Mouse (Mus musculus): ENCODE data around the gene Astl. TPM values are rescaled to one million over a fixed set of nuclear protein-coding genes. Genes with fewer than 3 reads are reported as not detected.
A peak's percentile ranks its signal among the peaks of the same experiment; 100 is the strongest.

The Astl gene
- polyA plus RNA-seq, 1 experiment from 2014 or later = 0.03 TPM

GRCm38 (mm10) chr2:127367126-127367820 lies 28.8 kb downstream of the Astl start:
- Histone ChIP-seq H3K4me3 (replicated peaks) (peak overlapping the region; percentile 78), H3K27ac (replicated peaks) (peak overlapping the region; percentile 93), H3K27me3 (peaks cover 54% of the 10 kb centered on the region), H3K4me2 (peak overlapping the region; percentile 96), H3K9ac (peak overlapping the region; percentile 78), H3K36me3 (replicated peaks) (peaks cover 18% of the 10 kb centered on the region; the same call in 1 of the 2 replicates), H3K9me3 (replicated peaks) (no peaks in the 10 kb centered on the region), H3K4me1 (replicated peaks) (peaks cover 97% of the 10 kb centered on the region)
- 68% methylated on average over 10 of the region's 10 CpGs for WGBS (ENCODE audit: insufficient replicate concordance)
- ATAC-seq (ENCODE audit: insufficient read depth) = no peak

DNA sequence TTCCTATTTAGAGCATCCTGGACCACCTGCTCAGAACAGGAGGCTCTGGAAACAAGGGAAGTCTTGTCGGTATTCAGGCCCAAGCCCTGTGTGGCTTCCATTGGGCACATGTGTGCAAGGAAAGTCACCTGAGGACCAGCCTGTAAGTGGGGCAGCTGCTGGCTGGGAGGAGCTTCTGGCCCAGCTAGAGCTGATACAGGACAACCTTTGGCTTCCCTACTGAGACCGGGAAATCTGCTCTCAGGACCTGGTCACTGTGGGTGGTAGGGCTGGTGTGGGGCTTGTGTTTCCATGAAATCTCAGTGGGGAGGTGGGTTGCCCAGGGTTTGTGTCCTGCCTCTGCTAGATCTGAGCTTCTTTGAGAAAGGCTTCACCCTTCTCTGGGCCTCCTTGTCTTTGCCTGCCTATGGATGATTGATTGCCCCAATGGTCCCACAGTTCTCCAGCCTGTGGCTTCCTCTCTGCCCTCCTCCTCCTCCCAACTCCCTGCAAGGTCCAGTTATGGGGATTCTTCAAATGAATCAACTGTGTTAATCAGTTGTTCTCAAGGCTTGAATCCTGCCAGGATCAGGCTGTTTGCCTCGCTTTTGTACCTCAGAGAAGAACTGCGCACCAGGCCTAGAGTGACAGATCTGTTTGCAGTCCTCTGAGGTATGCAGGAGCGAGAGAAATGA lies 31.4 kb downstream of the Astl start:
- Histone ChIP-seq H3K27ac (replicated peaks) (peak overlapping the region; percentile 93), H3K4me1 (replicated peaks) (peaks cover 99% of the 10 kb centered on the region), H3K4me2 (peak overlapping the region; percentile 96), H3K36me3 (replicated peaks) (peaks cover 18% of the 10 kb centered on the region; the same call in 1 of the 2 replicates), H3K27me3 (peaks cover 29% of the 10 kb centered on the region), H3K9ac (peak overlapping the region; percentile 74), H3K9me3 (replicated peaks) (no peaks in the 10 kb centered on the region), H3K4me3 (replicated peaks) (peak overlapping the region; percentile 78)
- WGBS (ENCODE audit: insufficient replicate concordance) = 54% methylated on average over 5 of the region's 5 CpGs
- no peak for ATAC-seq (ENCODE audit: insufficient read depth)

DNA sequence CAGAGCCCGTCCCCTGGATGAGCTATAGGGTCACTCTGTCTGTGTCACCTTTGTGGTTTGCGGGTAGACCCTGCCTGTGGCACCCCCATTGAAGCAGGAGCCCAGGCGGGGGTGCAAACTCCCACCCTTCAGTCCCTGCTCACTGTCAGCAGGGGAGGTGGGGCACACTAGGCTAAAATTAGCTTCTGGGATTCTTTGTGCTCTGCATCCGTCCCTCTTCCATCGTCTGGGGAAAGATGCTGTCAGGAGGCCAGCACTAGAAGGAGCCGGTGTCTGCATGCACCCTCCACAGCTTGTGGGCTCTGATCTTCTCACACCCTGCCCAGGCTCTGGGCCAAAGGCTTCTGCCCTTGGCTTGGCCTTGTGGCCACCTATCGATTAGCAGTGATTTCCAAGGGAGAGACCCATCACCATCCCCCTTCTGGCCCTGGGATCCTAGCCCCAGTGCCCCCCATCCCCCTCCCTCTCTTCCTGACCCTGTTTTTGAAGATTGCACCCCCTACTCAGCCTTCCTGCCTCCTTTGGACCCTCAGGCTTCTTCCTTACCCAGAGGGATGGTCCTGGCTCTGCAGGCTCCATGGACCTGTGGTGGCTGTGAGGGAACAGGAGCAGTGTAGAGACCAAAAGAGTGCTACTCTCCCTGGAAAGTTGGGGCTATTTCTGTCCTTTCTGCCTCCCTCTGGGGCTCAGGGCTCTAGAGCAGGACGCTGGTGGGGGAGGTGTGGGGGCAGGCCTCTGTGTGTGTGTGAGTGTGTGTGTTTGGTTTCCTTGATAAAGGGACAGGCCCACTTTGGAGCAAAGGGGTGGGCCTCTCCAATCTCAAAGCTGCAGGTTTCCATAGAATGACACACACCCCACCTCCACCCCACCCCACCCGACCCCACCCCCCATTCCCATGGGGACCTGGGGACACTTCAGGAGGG lies 32.4 kb downstream of the Astl start:
- whole genome bisulfite sequencing (ENCODE audit: insufficient replicate concordance) = 22% methylated on average over 9 of the region's 9 CpGs
- Histone ChIP-seq H3K36me3 (replicated peaks) (peaks cover 18% of the 10 kb centered on the region; the same call in 1 of the 2 replicates), H3K9me3 (replicated peaks) (no peaks in the 10 kb centered on the region), H3K4me2 (peak overlapping the region; percentile 96), H3K4me1 (replicated peaks) (peaks cover 99% of the 10 kb centered on the region), H3K27me3 (peaks cover 20% of the 10 kb centered on the region), H3K27ac (replicated peaks) (peak overlapping the region; percentile 93), H3K4me3 (replicated peaks) (peak overlapping the region; percentile 78), H3K9ac (peak overlapping the region; percentile 74)
- peak; percentile 91 for ATAC-seq (ENCODE audit: insufficient read depth)

DNA sequence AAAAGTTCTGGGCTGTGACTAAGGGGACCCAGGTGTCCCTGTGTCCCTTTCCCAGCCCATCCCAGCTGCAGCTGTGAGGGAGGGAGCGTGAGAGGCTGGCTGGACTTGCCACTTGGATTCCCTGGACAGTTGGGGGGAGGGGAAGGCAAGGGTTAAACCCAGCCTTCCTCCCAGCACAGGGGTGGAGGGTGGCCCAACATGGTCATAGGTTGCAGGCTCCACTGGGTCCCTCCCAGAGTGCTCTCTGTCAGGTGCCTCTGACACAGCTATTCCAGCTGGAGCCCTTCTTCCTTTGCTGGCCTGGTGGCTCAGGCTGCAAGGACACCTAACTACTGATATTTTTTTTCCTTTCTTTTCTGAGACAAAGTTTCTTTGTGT lies 33.0 kb downstream of the Astl start:
- Histone ChIP-seq H3K36me3 (replicated peaks) (peaks cover 18% of the 10 kb centered on the region; the same call in 1 of the 2 replicates), H3K9ac (peak overlapping the region; percentile 74), H3K4me2 (peak overlapping the region; percentile 96), H3K27me3 (peaks cover 13% of the 10 kb centered on the region), H3K4me1 (replicated peaks) (peaks cover 100% of the 10 kb centered on the region), H3K4me3 (replicated peaks) (peak overlapping the region; percentile 78), H3K27ac (replicated peaks) (peak overlapping the region; percentile 93), H3K9me3 (replicated peaks) (no peaks in the 10 kb centered on the region)
- ATAC-seq (ENCODE audit: insufficient read depth) = peak; percentile 78
- 29% methylated on average over 1 of the region's 1 CpGs for WGBS (ENCODE audit: insufficient replicate concordance)

GRCm38 (mm10) chr2:127372082-127372481 lies 33.6 kb downstream of the Astl start:
- Histone ChIP-seq H3K27me3 (peaks cover 9% of the 10 kb centered on the region), H3K9ac (peak overlapping the region; percentile 74), H3K27ac (replicated peaks) (peak overlapping the region; percentile 93), H3K9me3 (replicated peaks) (no peaks in the 10 kb centered on the region), H3K4me3 (replicated peaks) (no peak overlapping the region), H3K36me3 (replicated peaks) (peaks cover 18% of the 10 kb centered on the region; the same call in 1 of the 2 replicates), H3K4me1 (replicated peaks) (peaks cover 100% of the 10 kb centered on the region), H3K4me2 (peak overlapping the region; percentile 96)
- ATAC-seq (ENCODE audit: insufficient read depth) = no peak
- WGBS (ENCODE audit: insufficient replicate concordance) = 58% methylated on average over 2 of the region's 2 CpGs

GRCm38 (mm10) chr2:127374131-127374530 lies 35.7 kb downstream of the Astl start:
- Histone ChIP-seq H3K4me3 (replicated peaks) (peak overlapping the region; percentile 46), H3K27ac (replicated peaks) (peak overlapping the region; percentile 93), H3K27me3 (no peaks in the 10 kb centered on the region), H3K9me3 (replicated peaks) (no peaks in the 10 kb centered on the region), H3K36me3 (replicated peaks) (0 out of 2 replicates have a peak, but pooled peaks cover 1% of the 10 kb centered on the region), H3K9ac (peak overlapping the region; percentile 57), H3K4me1 (replicated peaks) (peaks cover 100% of the 10 kb centered on the region), H3K4me2 (peak overlapping the region; percentile 74)
- WGBS (ENCODE audit: insufficient replicate concordance) = 10% methylated on average over 3 of the region's 3 CpGs
- peak; percentile 8 for ATAC-seq (ENCODE audit: insufficient read depth)

DNA sequence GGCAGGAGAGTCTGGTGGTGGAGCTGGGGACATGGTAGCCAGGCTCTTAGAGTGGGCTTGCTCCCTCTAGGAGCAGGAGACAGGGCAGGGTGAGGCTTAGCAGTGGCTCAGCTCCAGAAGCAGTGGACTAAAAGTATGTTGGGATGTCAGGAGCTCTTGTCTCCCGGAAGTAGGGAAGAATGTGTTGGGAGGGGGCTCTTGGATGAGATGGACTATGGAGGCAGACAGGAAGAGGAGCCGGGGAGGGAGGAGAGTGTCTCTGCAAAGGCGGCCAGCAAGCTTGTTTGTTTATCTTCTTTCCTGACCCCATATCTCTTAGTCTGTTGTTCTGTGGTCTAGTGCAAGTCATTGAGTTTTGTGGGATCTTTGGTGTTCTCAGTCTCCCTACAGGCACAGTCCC lies 36.6 kb downstream of the Astl start:
- 14% methylated on average over 3 of the region's 3 CpGs for WGBS (ENCODE audit: insufficient replicate concordance)
- H3K4me1 ChIP-seq (replicated peaks) = peaks cover 98% of the 10 kb centered on the region
- peak overlapping the region; percentile 46 for H3K4me3 ChIP-seq (replicated peaks)
- H3K36me3 ChIP-seq (replicated peaks) = no peaks in the 10 kb centered on the region
- peak overlapping the region; percentile 57 for H3K9ac ChIP-seq
- no peaks in the 10 kb centered on the region for H3K9me3 ChIP-seq (replicated peaks)
- no peaks in the 10 kb centered on the region for H3K27me3 ChIP-seq
- no peak for ATAC-seq (ENCODE audit: insufficient read depth)
- H3K4me2 ChIP-seq = peak overlapping the region; percentile 74
- H3K27ac ChIP-seq (replicated peaks) = peak overlapping the region; percentile 93

GRCm38 (mm10) chr2:127375759-127376341 lies 37.4 kb downstream of the Astl start:
- Histone ChIP-seq H3K27ac (replicated peaks) (peak overlapping the region; percentile 93), H3K9ac (peak overlapping the region; percentile 57), H3K4me2 (peak overlapping the region; percentile 74), H3K9me3 (replicated peaks) (no peaks in the 10 kb centered on the region), H3K27me3 (no peaks in the 10 kb centered on the region), H3K36me3 (replicated peaks) (no peaks in the 10 kb centered on the region), H3K4me3 (replicated peaks) (peak overlapping the region; percentile 46), H3K4me1 (replicated peaks) (peaks cover 90% of the 10 kb centered on the region)
- 39% methylated on average over 7 of the region's 7 CpGs for WGBS (ENCODE audit: insufficient replicate concordance)
- ATAC-seq (ENCODE audit: insufficient read depth) = no peak

DNA sequence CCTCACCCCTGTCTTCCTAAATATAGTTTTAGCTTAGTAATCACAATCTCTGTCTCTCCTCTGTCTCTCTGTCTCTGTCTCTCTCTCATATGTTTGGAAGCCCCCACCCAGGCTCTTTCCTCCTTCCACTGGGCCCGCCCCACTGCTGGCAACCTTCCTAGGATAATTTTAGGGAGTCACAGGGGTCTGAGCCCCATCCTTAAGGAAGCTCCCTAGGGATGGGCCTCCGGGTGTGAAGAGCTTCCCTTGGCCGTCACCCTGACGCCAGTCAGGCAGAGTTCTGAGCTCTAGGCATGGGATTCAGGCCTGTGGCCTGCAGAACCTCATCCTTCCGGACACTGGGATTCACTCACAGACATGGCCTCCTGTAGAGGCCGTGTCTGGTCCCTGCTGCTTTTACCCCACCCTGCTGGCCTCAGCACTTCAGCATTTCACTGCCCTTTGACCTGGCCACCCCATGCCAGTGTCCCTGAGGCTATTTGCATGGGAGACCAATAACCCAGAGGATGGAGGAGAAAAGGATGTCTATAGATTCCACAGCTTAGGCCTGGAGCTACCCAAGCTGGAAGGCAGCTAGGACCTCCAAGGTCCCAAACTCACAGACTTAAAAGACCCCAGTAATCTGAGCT lies 38.1 kb downstream of the Astl start:
- peak overlapping the region; percentile 74 for H3K4me2 ChIP-seq
- H3K4me1 ChIP-seq (replicated peaks) = peaks cover 84% of the 10 kb centered on the region
- peak overlapping the region; percentile 57; the same call in 1 of the 2 replicates for H3K9ac ChIP-seq

DNA sequence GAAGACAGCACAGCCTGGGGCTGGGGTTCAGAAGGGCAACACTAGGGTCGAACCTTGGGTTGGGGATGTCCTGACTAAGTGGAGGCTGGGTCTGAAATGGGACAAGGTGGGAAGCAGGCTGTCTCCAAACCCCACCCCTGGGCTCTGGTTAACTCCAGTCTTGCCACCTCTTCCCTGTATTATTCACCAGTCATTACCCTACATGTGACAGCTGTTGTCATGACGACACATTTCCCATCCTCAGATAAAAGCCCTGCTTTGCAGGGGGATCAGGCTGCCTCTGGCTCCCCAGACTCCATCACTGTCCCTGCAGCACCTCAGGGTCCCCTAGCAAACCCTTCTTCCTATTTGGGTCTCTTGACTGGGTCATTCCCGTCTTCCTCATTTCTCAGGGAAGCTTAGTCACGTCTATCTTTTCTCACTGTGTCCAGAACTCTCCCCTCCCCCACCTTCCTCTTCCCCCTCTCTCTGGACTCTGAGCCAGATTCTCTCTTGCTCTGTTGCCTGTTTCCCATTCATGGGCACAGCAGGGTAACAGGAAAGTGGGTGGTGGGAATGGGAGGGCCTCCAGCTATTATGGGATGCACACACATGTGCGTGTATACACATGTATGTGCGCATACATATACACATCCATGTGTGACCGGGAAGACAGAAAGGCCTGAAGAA lies 39.6 kb downstream of the Astl start:
- Histone ChIP-seq H3K27ac (replicated peaks) (peak overlapping the region; percentile 34), H3K9ac (no peak overlapping the region)
- 61% methylated on average over 7 of the region's 7 CpGs for WGBS (ENCODE audit: insufficient replicate concordance)

More for the DNA sequence above, 38.1 kb downstream of the Astl start:
- Histone ChIP-seq H3K4me3 (replicated peaks) (peak overlapping the region; percentile 46), H3K27me3 (no peaks in the 10 kb centered on the region), H3K27ac (replicated peaks) (peak overlapping the region; percentile 93), H3K36me3 (replicated peaks) (no peaks in the 10 kb centered on the region), H3K9me3 (replicated peaks) (no peaks in the 10 kb centered on the region)
- no peak for ATAC-seq (ENCODE audit: insufficient read depth)
- 73% methylated on average over 6 of the region's 6 CpGs for WGBS (ENCODE audit: insufficient replicate concordance)

More for the DNA sequence above, 39.6 kb downstream of the Astl start:
- Histone ChIP-seq H3K36me3 (replicated peaks) (no peaks in the 10 kb centered on the region), H3K4me3 (replicated peaks) (no peak overlapping the region), H3K4me2 (no peak overlapping the region), H3K9me3 (replicated peaks) (no peaks in the 10 kb centered on the region), H3K4me1 (replicated peaks) (peaks cover 68% of the 10 kb centered on the region), H3K27me3 (0 out of 2 replicates have a peak, but pooled peaks cover 3% of the 10 kb centered on the region)
- no peak for ATAC-seq (ENCODE audit: insufficient read depth)

Measured in liver, embryonic 15.5 days (tissue).